Mouse (Mus musculus): Measurements from ENCODE around the gene Tmem117.

- TF ChIP-seq CTCF (IDR thresholded peaks at IDR 0.05; ENCODE audit: borderline replicate concordance, insufficient read depth, low read depth, low read length) (no peak), POLR2A (IDR thresholded peaks at IDR 0.05; ENCODE audit: borderline replicate concordance, insufficient read depth, low read length) (no peak)
Observed at GRCm38 (mm10) chr15:94684269-94684668, 55.2 kb downstream of the Tmem117 start.

All from cerebellum, adult 2 months (tissue).